9 mouse cellular contexts compared by ENCODE assay signal in the genomic region with DNA sequence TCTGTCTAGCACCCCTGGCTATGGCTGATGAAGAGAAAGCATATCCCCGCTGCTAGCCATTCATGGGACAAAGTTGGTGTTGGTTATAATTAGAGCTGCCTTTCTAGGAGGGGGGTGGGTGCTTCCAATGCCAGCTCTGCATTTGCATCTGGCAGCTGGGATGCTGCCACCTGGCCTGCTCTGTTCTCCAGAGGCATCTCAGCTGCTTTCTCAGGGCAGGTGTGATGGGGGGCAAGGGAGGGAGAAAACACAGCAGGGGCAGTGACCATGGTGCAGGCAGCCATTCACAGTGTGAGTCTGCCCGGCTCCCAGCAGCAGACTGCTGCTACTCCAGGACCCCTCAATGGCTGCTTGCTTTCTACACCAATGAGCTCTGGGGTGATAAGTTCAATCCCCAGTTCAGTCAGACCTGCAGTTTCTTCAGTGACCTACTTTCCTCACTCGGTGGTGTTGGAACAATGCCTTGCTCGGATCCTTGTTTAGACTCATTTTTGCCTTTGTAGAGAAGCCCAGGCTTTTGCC.
DNase-seq lines count a peak whose midpoint lies in the region; ATAC-seq and TF ChIP-seq lines count a peak whose summit lies in the region.
"Had no signal": no experiment of that assay in that cellular context is flagged by ENCODE, and none has a peak within 500 bp of the region (broad histone marks: within the 10 kb centered on the region; RNA-seq: fewer than 3 reads in every experiment).

No protein-coding gene starts in this region.

- DNase-seq in limb, embryonic 10.5 days (ENCODE audit: low spot score) = no peak
- no peak for DNase-seq in forebrain, embryonic 10.5 days (ENCODE audit: extremely low spot score, low spot score)
- peak; percentile 40 for DNase-seq in midbrain, postnatal 0 days (ENCODE audit: low spot score)
- DNase-seq in layer of hippocampus, postnatal 36 days = no peak
- DNase-seq in layer of hippocampus, adult 11-12 months (ENCODE audit: low spot score) = no peak
- DNase-seq in adrenal gland, postnatal 36 days = no peak
- DNase-seq: lung, adult 2 months had no signal

- no peaks in the 10 kb centered on the region for H3K36me3 ChIP-seq in limb, embryonic 13.5 days
- H3K36me3 ChIP-seq in limb, embryonic 10.5 days = no peaks in the 10 kb centered on the region
- H3K36me3 ChIP-seq in forebrain, embryonic 10.5 days (replicated peaks) = no peaks in the 10 kb centered on the region
- H3K36me3 ChIP-seq in heart, embryonic 12.5 days = no peaks in the 10 kb centered on the region
- no peaks in the 10 kb centered on the region for H3K36me3 ChIP-seq in midbrain, postnatal 0 days (ENCODE audit: insufficient read depth, low read length)

- WGBS in limb, embryonic 13.5 days = 39% methylated on average over 4 of the region's 4 CpGs
- WGBS in limb, embryonic 10.5 days = 29% methylated on average over 4 of the region's 4 CpGs
- WGBS in forebrain, embryonic 10.5 days = 19% methylated on average over 4 of the region's 4 CpGs
- 21% methylated on average over 4 of the region's 4 CpGs for WGBS in heart, embryonic 12.5 days
- WGBS in midbrain, postnatal 0 days = 24% methylated on average over 4 of the region's 4 CpGs

- no peak overlapping the region for H3K4me3 ChIP-seq in limb, embryonic 13.5 days
- no peak overlapping the region for H3K4me3 ChIP-seq in limb, embryonic 10.5 days
- no peak overlapping the region for H3K4me3 ChIP-seq in forebrain, embryonic 10.5 days
- H3K4me3 ChIP-seq in heart, embryonic 12.5 days = no peak overlapping the region
- H3K4me3 ChIP-seq in midbrain, postnatal 0 days (ENCODE audit: low read depth, low read length) = no peak overlapping the region

- no peak overlapping the region for H3K4me2 ChIP-seq in limb, embryonic 13.5 days (replicated peaks)
- H3K4me2 ChIP-seq in heart, embryonic 12.5 days = 0 out of 2 replicates have a peak overlapping the region, but pooled peaks have one; percentile 1
- H3K4me2 ChIP-seq in midbrain, postnatal 0 days (ENCODE audit: low read depth, low read length, poor library complexity, severe bottlenecking) = no peak overlapping the region

- peaks cover 8% of the 10 kb centered on the region for H3K4me1 ChIP-seq in limb, embryonic 13.5 days
- H3K4me1 ChIP-seq in limb, embryonic 10.5 days = peaks cover 35% of the 10 kb centered on the region
- H3K4me1 ChIP-seq in forebrain, embryonic 10.5 days = peaks cover 67% of the 10 kb centered on the region
- H3K4me1 ChIP-seq in heart, embryonic 12.5 days (replicated peaks) = peaks cover 17% of the 10 kb centered on the region
- peaks cover 7% of the 10 kb centered on the region; the same call in 1 of the 2 replicates for H3K4me1 ChIP-seq in midbrain, postnatal 0 days (ENCODE audit: insufficient read depth, low read length)

- no peak overlapping the region for H3K27ac ChIP-seq in limb, embryonic 13.5 days
- H3K27ac ChIP-seq in limb, embryonic 10.5 days = no peak overlapping the region
- peak overlapping the region; percentile 63 for H3K27ac ChIP-seq in forebrain, embryonic 10.5 days
- H3K27ac ChIP-seq in heart, embryonic 12.5 days (ENCODE audit: poor library complexity, severe bottlenecking) = peak overlapping the region; percentile 53; the same call in 1 of the 2 replicates
- H3K27ac ChIP-seq in midbrain, postnatal 0 days (ENCODE audit: low read depth, low read length) = no peak overlapping the region

- H3K27me3 ChIP-seq in limb, embryonic 13.5 days = no peaks in the 10 kb centered on the region
- no peaks in the 10 kb centered on the region for H3K27me3 ChIP-seq in limb, embryonic 10.5 days (ENCODE audit: low read depth, poor library complexity, severe bottlenecking)
- no peaks in the 10 kb centered on the region for H3K27me3 ChIP-seq in forebrain, embryonic 10.5 days (ENCODE audit: poor library complexity, severe bottlenecking)
- H3K27me3 ChIP-seq in heart, embryonic 12.5 days (replicated peaks) = no peaks in the 10 kb centered on the region
- no peaks in the 10 kb centered on the region for H3K27me3 ChIP-seq in midbrain, postnatal 0 days (ENCODE audit: insufficient read depth, low read length)

- no peaks in the 10 kb centered on the region for H3K9me3 ChIP-seq in limb, embryonic 13.5 days
- no peaks in the 10 kb centered on the region for H3K9me3 ChIP-seq in limb, embryonic 10.5 days (replicated peaks)
- H3K9me3 ChIP-seq in forebrain, embryonic 10.5 days = no peaks in the 10 kb centered on the region
- no peaks in the 10 kb centered on the region for H3K9me3 ChIP-seq in heart, embryonic 12.5 days (replicated peaks)
- H3K9me3 ChIP-seq in midbrain, postnatal 0 days (ENCODE audit: low read length) = no peaks in the 10 kb centered on the region

- ATAC-seq in limb, embryonic 13.5 days (ENCODE audit: low FRiP score, low read depth) = 0 out of 2 replicates have a peak, but pooled peaks have one; percentile 44
- no peak for ATAC-seq in heart, embryonic 12.5 days (ENCODE audit: insufficient number of reproducible peaks, low FRiP score)
- no peak for ATAC-seq in midbrain, postnatal 0 days (ENCODE audit: low FRiP score)

- no peak for TF ChIP-seq CTCF in midbrain, postnatal 0 days (IDR thresholded peaks at IDR 0.05)

- no peak overlapping the region for H3K9ac ChIP-seq in limb, embryonic 13.5 days
- H3K9ac ChIP-seq in heart, embryonic 12.5 days = no peak overlapping the region
- no peak overlapping the region for H3K9ac ChIP-seq in midbrain, postnatal 0 days (replicated peaks; ENCODE audit: low read length, poor library complexity, severe bottlenecking)

Comparison
In these comparisons a context has a peak if more than half of its experiments do, and no peak if none do; other contexts are left out.
1. H3K27ac ChIP-seq: peak in forebrain, embryonic 10.5 days (single experiment) and heart, embryonic 12.5 days (single experiment); none in limb, embryonic 13.5 days (single experiment), limb, embryonic 10.5 days (single experiment) and midbrain, postnatal 0 days (single experiment).